Mouse (Mus musculus) lung, embryonic 14.5 days (tissue): ENCODE measurements around the gene Ryr2. TPM values are rescaled to one million over a fixed set of nuclear protein-coding genes. Genes with fewer than 3 reads are reported as not detected.
A peak's percentile ranks its signal among the peaks of the same experiment; 100 is the strongest.

Source experiments
- ATAC-seq: fragments of 200-750 bp; cut with Nextera tagmentation; 2 replicates; pipeline ENCODE4 v1.8.0; 2017; ENCODE audit warnings: mild to moderate bottlenecking, moderate TSS enrichment, moderate library complexity; ENCODE audit not compliant: insufficient read depth
- DNase-seq: peaks from one replicate; pipeline ENCODE4 v3.0.0-alpha.2; 2015
- H3K27ac ChIP-seq: fragments of 300-500 bp; sonication (generic); 2 replicates; pipeline ENCODE4 v1.5.1; 2014; ENCODE audit warnings: low read depth, mild to moderate bottlenecking, moderate library complexity
- H3K27me3 ChIP-seq: fragments of 300-500 bp; sonication (generic); 2 replicates; pipeline ENCODE4 v1.6.1; 2014; ENCODE audit warnings: low read length, control low read depth; ENCODE audit not compliant: insufficient read depth
- H3K36me3 ChIP-seq: fragments of 300-500 bp; sonication (generic); 2 replicates; pipeline ENCODE4 v1.6.1; 2014; ENCODE audit warnings: control low read depth; ENCODE audit not compliant: insufficient read depth
- H3K4me1 ChIP-seq: fragments of 300-500 bp; sonication (generic); 2 replicates; pipeline ENCODE4 v1.6.1; 2014; ENCODE audit warnings: antibody characterized with exemption, control low read depth; ENCODE audit not compliant: insufficient read depth
- H3K4me2 ChIP-seq: fragments of 300-500 bp; sonication (generic); 2 replicates; pipeline ENCODE4 v1.6.1; 2014; ENCODE audit warnings: mild to moderate bottlenecking
- H3K4me3 ChIP-seq: fragments of 300-500 bp; sonication (generic); 2 replicates; pipeline ENCODE4 v1.5.1; 2014; ENCODE audit warnings: low read depth, low read length
- H3K9ac ChIP-seq: fragments of 300-500 bp; sonication (generic); 2 replicates; pipeline ENCODE4 v1.6.1; 2014
- H3K9me3 ChIP-seq: fragments of 300-500 bp; sonication (generic); 2 replicates; pipeline ENCODE4 v1.6.1; 2016; ENCODE audit warnings: low read depth, low read length, control low read depth
- CTCF ChIP-seq: IDR thresholded peaks from 2 replicates; pipeline ENCODE4 v1.5.1; 2016; ENCODE audit warnings: antibody characterized with exemption, low read depth
- WGBS: fragments of 180-500 bp; shearing (Covaris S2); extraction: QIAGEN DNeasy Blood & Tissue Kit; methylation state at CpG from one replicate; pipeline ENCODE4 v1.1.7; 2014; 5-methylcytosine and 5-hydroxymethylcytosine counted together
- polyA plus RNA-seq: library from polyadenylated mRNA; unstranded; fragments of >200 nt; fragmentation: Nextera tagmentation; extraction: Ambion mirVana; gene quantifications from 2 replicates; pipeline ENCODE4 v1.2.1, GENCODE M21; 2014

Ryr2 gene
- polyA plus RNA-seq, 1 experiment from 2014 or later = 2.3 TPM

DNA sequence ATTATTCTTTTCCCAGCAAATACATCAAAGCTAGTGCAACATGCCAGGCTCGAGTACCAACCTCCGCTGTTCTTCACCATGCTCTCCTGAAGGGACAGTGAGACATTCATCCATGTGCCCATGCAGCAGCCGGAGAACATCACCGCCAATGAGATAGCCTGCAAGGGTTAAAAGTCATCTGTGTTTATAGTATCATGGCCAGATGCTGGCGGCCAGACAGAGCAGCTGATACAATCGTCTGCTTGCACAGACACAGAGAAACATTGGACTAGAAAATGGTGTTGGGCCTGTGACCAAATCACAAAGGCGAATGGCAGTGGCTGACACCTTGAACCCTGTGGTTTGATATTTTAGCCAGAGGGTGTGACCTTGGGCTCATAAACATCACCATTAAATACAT is 238.7 kb downstream of the Ryr2 start:
- Histone ChIP-seq H3K27ac (no peak overlapping the region), H3K36me3 (no peaks in the 10 kb centered on the region), H3K27me3 (no peaks in the 10 kb centered on the region), H3K9ac (no peak overlapping the region), H3K4me3 (no peak overlapping the region), H3K4me1 (no peaks in the 10 kb centered on the region), H3K9me3 (no peaks in the 10 kb centered on the region), H3K4me2 (no peak overlapping the region)
- 43% methylated on average over 7 of the region's 7 CpGs for WGBS
- DNase-seq (peak; percentile 17), ATAC-seq (no peak; the same call in 1 of the 2 replicates)
- TF ChIP-seq CTCF = no peak

DNA sequence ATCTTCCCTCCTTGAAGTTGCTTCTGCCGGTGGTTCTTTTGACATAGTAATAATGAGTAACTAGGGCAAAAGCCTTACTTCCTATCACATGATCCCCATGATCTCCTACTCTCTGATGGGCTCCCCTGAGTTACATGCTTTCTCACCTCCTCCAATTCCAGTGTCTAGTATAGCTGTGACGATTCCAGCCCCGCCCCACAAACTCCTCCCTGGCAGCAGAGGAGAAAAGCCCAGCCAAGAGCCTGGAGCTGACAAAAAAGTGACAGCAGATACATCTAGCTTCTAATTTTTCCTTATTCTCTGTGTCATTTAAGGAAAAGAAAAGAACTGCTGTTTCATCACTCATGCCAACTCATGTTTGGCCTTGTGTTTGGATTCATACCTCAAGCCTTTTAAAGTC is 241.5 kb downstream of the Ryr2 start:
- H3K4me2 ChIP-seq = no peak overlapping the region
- no peak overlapping the region for H3K27ac ChIP-seq
- TF ChIP-seq CTCF = no peak
- DNase-seq (no peak), ATAC-seq (no peak)
- no peak overlapping the region for H3K9ac ChIP-seq
- H3K4me3 ChIP-seq = no peak overlapping the region
- H3K4me1 ChIP-seq = no peaks in the 10 kb centered on the region
- H3K27me3 ChIP-seq = no peaks in the 10 kb centered on the region
- H3K9me3 ChIP-seq = no peaks in the 10 kb centered on the region
- H3K36me3 ChIP-seq = no peaks in the 10 kb centered on the region
- 71% methylated on average over 3 of the region's 3 CpGs for WGBS

DNA sequence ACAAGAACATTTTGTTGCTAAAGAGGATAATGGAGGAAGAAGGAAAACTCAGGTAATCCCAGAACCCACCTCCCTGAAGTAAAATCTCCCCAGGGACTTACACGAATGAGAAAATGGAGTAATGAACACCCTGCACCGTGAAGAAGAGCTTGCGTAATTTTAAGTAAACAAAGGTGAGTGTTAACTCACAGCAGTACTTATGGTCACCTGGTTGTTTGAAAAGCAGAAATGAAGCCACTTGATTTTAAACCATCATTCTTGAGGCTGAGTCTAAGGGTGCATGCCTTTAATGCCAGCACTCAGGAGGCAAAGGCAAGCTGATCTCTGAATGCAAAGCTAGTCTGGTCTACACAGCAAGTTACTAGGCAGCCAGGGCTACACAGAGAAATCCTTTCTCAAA is 255.1 kb downstream of the Ryr2 start:
- DNase-seq = peak; percentile 26
- WGBS = 44% methylated on average over 3 of the region's 3 CpGs
- Histone ChIP-seq H3K27ac (no peak overlapping the region), H3K4me1 (no peaks in the 10 kb centered on the region), H3K36me3 (no peaks in the 10 kb centered on the region), H3K4me3 (no peak overlapping the region), H3K4me2 (no peak overlapping the region), H3K9me3 (no peaks in the 10 kb centered on the region), H3K9ac (no peak overlapping the region), H3K27me3 (no peaks in the 10 kb centered on the region)
- no peak for TF ChIP-seq CTCF
- peak; percentile 65; the same call in 1 of the 2 replicates for ATAC-seq

DNA sequence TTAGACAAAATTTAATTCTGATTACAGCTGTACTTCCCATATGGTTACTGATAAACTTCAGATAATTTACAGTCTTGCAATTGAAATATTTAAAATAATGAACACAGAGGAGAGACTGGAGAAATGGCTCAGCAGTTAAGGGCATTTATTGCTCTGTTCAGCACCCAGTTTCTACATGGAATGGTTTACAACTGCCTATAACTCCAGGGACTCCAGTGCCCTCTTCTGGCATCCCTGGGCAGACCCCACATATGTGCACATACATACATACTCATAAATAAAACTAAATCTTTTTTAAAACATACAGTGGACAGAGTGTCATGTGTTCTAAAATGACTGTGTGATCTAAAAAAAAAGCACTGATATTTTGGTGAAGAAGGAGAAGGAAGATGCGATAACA is 262.9 kb downstream of the Ryr2 start:
- DNase-seq (no peak), ATAC-seq (no peak)
- no peaks in the 10 kb centered on the region for H3K27me3 ChIP-seq
- TF ChIP-seq CTCF = 0 out of 2 replicates have a peak, but pooled peaks have one; percentile 5
- 86% methylated on average over 1 of the region's 1 CpGs for WGBS
- no peaks in the 10 kb centered on the region for H3K36me3 ChIP-seq
- H3K9me3 ChIP-seq = no peaks in the 10 kb centered on the region
- H3K9ac ChIP-seq = no peak overlapping the region
- no peak overlapping the region for H3K27ac ChIP-seq
- no peak overlapping the region for H3K4me2 ChIP-seq
- no peaks in the 10 kb centered on the region for H3K4me1 ChIP-seq
- no peak overlapping the region for H3K4me3 ChIP-seq

DNA sequence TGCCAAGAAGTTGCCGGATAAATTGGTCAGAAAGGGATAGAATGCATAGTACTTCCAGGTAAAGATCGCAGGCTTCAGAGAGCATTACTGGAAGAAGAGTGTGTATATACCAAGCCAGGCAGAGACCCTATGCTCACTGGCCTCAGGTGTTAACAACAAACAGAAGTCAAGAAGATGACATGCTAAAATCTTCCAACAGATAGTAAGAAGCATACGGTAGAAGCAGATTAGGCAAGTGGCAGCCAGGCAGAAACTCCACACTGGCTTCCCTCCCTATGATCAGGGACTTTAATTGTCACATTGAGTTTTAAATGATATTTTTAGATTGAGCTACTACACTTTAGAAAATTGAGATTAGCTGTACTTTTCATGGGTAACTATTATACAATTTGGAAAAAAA is 268.9 kb downstream of the Ryr2 start:
- 90% methylated on average over 3 of the region's 3 CpGs for WGBS
- no peak for TF ChIP-seq CTCF
- no peaks in the 10 kb centered on the region for H3K4me1 ChIP-seq
- no peak overlapping the region for H3K4me2 ChIP-seq
- H3K36me3 ChIP-seq = no peaks in the 10 kb centered on the region
- no peaks in the 10 kb centered on the region for H3K27me3 ChIP-seq
- H3K9ac ChIP-seq = no peak overlapping the region
- H3K4me3 ChIP-seq = no peak overlapping the region
- H3K27ac ChIP-seq = no peak overlapping the region
- DNase-seq = no peak
- H3K9me3 ChIP-seq = no peaks in the 10 kb centered on the region
- ATAC-seq = no peak

DNA sequence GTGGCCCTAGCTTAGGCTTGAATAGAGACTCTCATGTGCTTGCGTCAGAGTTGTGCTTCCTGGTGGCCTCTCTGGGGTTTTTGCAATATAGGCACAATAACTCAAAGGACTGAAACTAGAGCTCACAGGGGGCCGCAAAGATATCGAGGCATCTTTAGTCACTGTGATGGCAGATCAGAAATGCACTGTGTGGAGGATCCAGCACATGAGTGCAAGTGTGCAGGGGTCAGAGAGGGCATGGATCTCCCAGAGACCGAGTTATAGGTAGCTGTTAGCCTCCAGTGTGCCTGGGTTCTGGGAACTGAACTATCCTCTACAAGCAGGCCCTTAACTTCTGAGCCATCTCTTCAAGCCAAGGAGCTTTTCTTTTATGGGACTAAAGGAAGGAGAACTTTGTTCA is 269.6 kb downstream of the Ryr2 start:
- Histone ChIP-seq H3K9me3 (no peaks in the 10 kb centered on the region), H3K9ac (no peak overlapping the region), H3K27ac (no peak overlapping the region), H3K36me3 (no peaks in the 10 kb centered on the region), H3K27me3 (no peaks in the 10 kb centered on the region), H3K4me2 (no peak overlapping the region), H3K4me1 (no peaks in the 10 kb centered on the region), H3K4me3 (no peak overlapping the region)
- ATAC-seq (no peak), DNase-seq (no peak)
- no peak for TF ChIP-seq CTCF
- WGBS = 79% methylated on average over 4 of the region's 4 CpGs

DNA sequence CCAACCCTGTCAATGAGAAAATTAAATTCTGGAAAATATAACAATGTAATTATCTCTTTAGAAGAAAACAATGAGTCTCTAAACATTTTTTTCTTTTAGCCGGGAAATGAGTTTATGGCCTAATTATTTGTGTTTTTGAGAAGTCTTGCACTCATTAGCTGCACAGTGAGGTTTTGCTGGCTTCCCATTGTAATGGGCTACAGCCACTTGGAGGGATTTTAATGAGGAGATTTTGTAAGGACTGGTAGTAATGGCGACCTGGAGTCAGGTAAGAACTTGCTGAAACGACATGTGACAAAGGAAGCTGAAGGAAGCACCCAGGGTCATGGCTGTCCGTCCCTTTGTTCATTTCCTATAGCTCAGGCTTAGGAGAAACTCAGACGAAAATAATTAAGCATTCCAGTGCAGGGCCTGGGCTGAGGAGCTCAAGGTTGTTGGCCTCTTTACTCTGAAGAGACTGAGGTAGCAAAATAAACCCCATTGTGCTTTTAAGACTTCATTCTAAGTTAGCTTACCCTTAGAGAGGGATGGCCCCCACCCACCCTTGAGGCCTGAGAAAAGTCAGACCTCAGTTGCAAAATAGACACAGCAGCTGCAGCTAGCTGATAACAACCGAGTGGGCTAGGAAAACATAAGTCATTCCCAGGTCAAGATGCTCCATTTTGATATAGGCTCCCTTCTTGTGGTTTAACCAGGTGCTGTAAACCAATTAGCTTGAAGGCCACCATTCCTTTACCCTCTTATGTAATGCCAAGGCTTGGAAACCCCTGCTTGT is 270.3 kb downstream of the Ryr2 start:
- 57% methylated on average over 6 of the region's 6 CpGs for WGBS
- H3K9ac ChIP-seq = no peak overlapping the region
- no peaks in the 10 kb centered on the region for H3K9me3 ChIP-seq

More for the DNA sequence above, 270.3 kb downstream of the Ryr2 start:
- Histone ChIP-seq H3K4me1 (no peaks in the 10 kb centered on the region), H3K4me3 (no peak overlapping the region), H3K27ac (no peak overlapping the region), H3K27me3 (no peaks in the 10 kb centered on the region), H3K4me2 (no peak overlapping the region), H3K36me3 (no peaks in the 10 kb centered on the region)
- no peak for TF ChIP-seq CTCF
- DNase-seq = no peak
- ATAC-seq = peak; percentile 62; the same call in 1 of the 2 replicates
